Mouse (Mus musculus) embryonic facial prominence, embryonic 15.5 days (tissue): ENCODE measurements at regions not wholly inside any gene's neighbourhood (a gene's known extent, or its start where the extent isn't known, plus 50 kb on each side); places are given as distances from the start of the nearest gene placed in this dataset.

Source experiments
- ATAC-seq: fragments of 200-750 bp; cut with Nextera tagmentation; 2 replicates; pipeline ENCODE4 v1.8.0; 2017; ENCODE audit warnings: low read depth, moderate TSS enrichment; ENCODE audit not compliant: insufficient number of reproducible peaks, low FRiP score, low TSS enrichment
- H3K27ac ChIP-seq: fragments of 300-500 bp; sonication (generic); replicated peaks from 2 replicates; pipeline ENCODE4 v1.5.1; 2015; ENCODE audit warnings: mild to moderate bottlenecking, inconsistent platforms
- H3K27me3 ChIP-seq: fragments of 300-500 bp; sonication (generic); 2 replicates; pipeline ENCODE4 v1.6.1; 2015; ENCODE audit warnings: inconsistent platforms
- H3K36me3 ChIP-seq: fragments of 300-500 bp; sonication (generic); 2 replicates; pipeline ENCODE4 v1.6.1; 2015; ENCODE audit warnings: mild to moderate bottlenecking, inconsistent platforms
- H3K4me1 ChIP-seq: fragments of 300-500 bp; sonication (generic); 2 replicates; pipeline ENCODE4 v1.6.1; 2015; ENCODE audit warnings: inconsistent platforms
- H3K4me2 ChIP-seq: fragments of 300-500 bp; sonication (generic); replicated peaks from 2 replicates; pipeline ENCODE4 v1.6.1; 2015; ENCODE audit warnings: mild to moderate bottlenecking, inconsistent platforms
- H3K4me3 ChIP-seq: fragments of 300-500 bp; sonication (generic); replicated peaks from 2 replicates; pipeline ENCODE4 v1.5.1; 2015; ENCODE audit warnings: mild to moderate bottlenecking, inconsistent platforms
- H3K9ac ChIP-seq: fragments of 300-500 bp; sonication (generic); 2 replicates; pipeline ENCODE4 v1.6.1; 2015; ENCODE audit warnings: inconsistent platforms
- H3K9me3 ChIP-seq: fragments of 300-500 bp; sonication (generic); replicated peaks from 2 replicates; pipeline ENCODE4 v1.6.1; 2016; ENCODE audit warnings: inconsistent platforms
- WGBS: fragments of 180-500 bp; shearing (Covaris S2); methylation state at CpG from one replicate; pipeline ENCODE4 v1.1.7; 2015; 5-methylcytosine and 5-hydroxymethylcytosine counted together

DNA sequence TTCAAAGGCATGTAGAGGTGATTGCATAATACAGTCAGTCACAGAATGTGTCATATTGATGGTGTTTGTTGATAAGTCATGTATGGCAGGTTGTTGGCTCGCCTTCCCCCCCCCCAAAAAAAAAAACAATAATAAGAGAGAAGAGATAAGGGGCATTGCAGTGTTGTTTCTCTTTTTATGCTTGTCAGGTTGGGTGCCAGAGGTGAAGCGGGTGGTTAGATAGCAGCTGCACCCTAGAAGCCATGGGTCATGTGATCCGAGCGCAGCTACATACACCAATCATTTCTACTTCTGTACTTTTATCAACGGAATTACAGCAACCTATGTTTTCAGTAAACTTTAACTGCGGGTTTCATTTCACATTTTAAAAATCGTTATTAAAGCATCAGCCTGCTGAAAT lies 94.5 kb downstream of the 1700020N01Rik start:
- Histone ChIP-seq H3K36me3 (no peaks in the 10 kb centered on the region), H3K4me1 (0 out of 2 replicates have a peak, but pooled peaks cover 5% of the 10 kb centered on the region), H3K4me3 (no peak overlapping the region), H3K9ac (no peak overlapping the region), H3K27ac (no peak overlapping the region), H3K27me3 (no peaks in the 10 kb centered on the region), H3K9me3 (no peaks in the 10 kb centered on the region), H3K4me2 (no peak overlapping the region)
- no peak for ATAC-seq
- WGBS, result 84% methylated on average over 7 of the region's 7 CpGs

DNA sequence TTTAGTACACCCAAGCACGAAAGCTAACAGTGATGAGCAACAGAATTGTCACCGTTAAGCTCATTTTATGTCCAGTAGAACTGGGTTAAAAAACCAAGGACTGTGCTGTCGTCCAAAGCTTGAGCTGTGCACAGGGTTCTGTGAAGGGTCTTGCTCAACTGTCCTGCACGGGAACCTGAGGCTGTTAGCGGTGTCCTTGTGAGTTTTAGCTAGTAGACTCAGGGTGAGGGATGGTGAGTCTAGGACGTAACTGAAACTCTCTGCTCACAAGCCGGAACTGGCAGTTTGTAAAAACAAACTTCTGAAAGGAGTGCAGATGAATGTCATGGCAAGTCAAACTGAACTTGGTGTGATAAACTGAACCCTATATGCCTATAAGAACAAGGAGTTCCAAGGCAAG lies 95.6 kb downstream of the 1700020N01Rik start:
- H3K9me3 ChIP-seq, result no peaks in the 10 kb centered on the region
- H3K4me1 ChIP-seq, result 0 out of 2 replicates have a peak, but pooled peaks cover 5% of the 10 kb centered on the region
- no peak for ATAC-seq
- H3K36me3 ChIP-seq, result no peaks in the 10 kb centered on the region
- no peak overlapping the region for H3K4me3 ChIP-seq
- H3K4me2 ChIP-seq, result no peak overlapping the region
- WGBS, result 77% methylated on average over 7 of the region's 7 CpGs
- no peak overlapping the region for H3K27ac ChIP-seq
- no peaks in the 10 kb centered on the region for H3K27me3 ChIP-seq
- no peak overlapping the region for H3K9ac ChIP-seq

DNA sequence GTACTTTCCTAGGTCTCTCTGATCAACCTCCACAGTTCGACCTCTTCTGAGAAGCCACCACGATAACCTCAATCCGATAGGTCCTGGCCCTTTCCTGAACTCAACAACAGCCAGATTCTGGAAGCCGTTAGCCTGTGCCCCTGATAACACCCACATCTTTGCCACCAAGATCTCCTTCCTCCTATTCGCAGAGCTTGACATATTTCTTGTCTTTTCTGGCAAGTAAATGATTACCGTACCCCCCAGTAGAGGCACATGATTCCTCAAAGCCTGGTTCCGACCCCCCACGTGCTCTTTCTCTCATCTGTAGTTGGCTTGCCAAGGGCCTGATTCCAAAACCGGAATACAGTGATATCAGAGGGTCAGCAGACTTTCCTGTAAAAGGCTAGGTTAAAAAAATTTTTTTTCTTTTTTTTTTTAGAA lies 96.9 kb downstream of the 1700020N01Rik start:
- H3K9me3 ChIP-seq, result no peaks in the 10 kb centered on the region
- no peak overlapping the region for H3K27ac ChIP-seq
- H3K4me2 ChIP-seq, result no peak overlapping the region
- H3K4me3 ChIP-seq, result no peak overlapping the region
- no peaks in the 10 kb centered on the region for H3K36me3 ChIP-seq
- H3K27me3 ChIP-seq, result no peaks in the 10 kb centered on the region
- 0 out of 2 replicates have a peak, but pooled peaks cover 5% of the 10 kb centered on the region for H3K4me1 ChIP-seq
- no peak overlapping the region for H3K9ac ChIP-seq
- 80% methylated on average over 9 of the region's 9 CpGs for WGBS
- no peak for ATAC-seq

DNA sequence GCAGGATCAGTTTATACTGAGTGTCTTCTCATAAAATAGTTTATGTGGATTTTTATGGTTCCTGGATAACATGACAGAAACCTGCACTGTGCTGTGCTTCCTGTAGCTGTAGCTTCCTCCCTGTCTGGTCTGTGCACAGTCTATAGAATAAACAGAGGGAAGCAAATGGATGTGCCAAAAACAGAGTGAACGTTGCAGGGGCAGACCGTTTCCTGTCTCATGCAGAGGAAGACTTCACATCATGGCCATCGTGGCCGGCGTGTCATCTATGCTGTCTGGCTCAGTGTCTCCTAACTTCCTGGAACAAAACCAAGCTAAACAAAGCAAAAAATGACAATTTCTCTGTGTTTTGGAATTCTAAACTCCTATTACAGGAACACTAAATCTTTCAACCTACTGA lies 102.2 kb downstream of the 1700020N01Rik start:
- Histone ChIP-seq H3K4me2 (no peak overlapping the region), H3K4me3 (no peak overlapping the region), H3K27me3 (no peaks in the 10 kb centered on the region), H3K4me1 (no peaks in the 10 kb centered on the region), H3K27ac (no peak overlapping the region), H3K9ac (no peak overlapping the region), H3K36me3 (no peaks in the 10 kb centered on the region), H3K9me3 (no peaks in the 10 kb centered on the region)
- no peak for ATAC-seq
- 52% methylated on average over 5 of the region's 5 CpGs for WGBS

DNA sequence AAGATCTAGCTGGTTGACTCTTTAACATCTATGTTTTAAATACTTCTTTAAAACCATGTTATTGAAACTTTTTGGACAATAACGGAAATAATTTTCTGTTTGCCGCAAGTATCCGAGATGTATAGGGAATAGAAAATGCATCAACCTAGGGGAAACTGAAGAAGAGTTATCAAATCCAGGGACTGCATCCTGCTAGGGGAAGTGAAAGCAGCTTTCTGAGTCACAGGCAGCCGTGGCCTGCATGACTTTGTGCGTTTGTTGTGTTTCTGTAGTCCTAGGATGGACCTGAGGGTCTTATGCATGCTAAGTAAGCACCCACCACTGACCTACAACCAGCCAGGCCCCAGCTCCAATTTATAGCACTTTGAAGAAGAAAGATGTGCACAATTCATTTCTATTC lies 103.7 kb downstream of the 1700020N01Rik start:
- H3K9ac ChIP-seq, result no peak overlapping the region
- H3K27ac ChIP-seq, result no peak overlapping the region
- no peaks in the 10 kb centered on the region for H3K9me3 ChIP-seq
- ATAC-seq, result no peak
- no peak overlapping the region for H3K4me3 ChIP-seq
- WGBS, result 88% methylated on average over 5 of the region's 5 CpGs
- H3K4me2 ChIP-seq, result no peak overlapping the region
- H3K36me3 ChIP-seq, result no peaks in the 10 kb centered on the region
- no peaks in the 10 kb centered on the region for H3K27me3 ChIP-seq
- H3K4me1 ChIP-seq, result no peaks in the 10 kb centered on the region

DNA sequence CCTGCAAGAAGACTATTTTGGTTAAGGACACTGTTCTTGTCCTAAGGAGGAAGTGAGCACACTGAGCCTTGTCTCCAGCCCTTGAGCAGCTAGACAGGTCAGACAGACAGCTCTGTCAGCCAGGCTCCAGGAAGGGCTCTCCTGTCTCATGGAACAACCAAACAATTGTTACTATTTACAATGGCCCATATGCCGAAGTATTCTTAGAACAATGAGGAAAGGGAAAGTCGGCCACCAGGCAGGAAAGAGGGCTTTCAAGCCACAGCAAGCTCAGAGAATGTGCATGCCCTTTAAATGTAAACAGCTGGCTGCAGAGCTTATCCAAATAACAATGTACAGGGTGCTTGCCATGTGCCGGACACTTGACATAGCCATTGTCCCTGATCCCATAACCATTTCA lies 108.6 kb downstream of the 1700020N01Rik start:
- Histone ChIP-seq H3K27ac (no peak overlapping the region), H3K36me3 (no peaks in the 10 kb centered on the region), H3K9ac (no peak overlapping the region), H3K27me3 (no peaks in the 10 kb centered on the region), H3K4me1 (no peaks in the 10 kb centered on the region), H3K9me3 (no peaks in the 10 kb centered on the region), H3K4me3 (no peak overlapping the region), H3K4me2 (no peak overlapping the region)
- 22% methylated on average over 3 of the region's 3 CpGs for WGBS
- ATAC-seq, result no peak

DNA sequence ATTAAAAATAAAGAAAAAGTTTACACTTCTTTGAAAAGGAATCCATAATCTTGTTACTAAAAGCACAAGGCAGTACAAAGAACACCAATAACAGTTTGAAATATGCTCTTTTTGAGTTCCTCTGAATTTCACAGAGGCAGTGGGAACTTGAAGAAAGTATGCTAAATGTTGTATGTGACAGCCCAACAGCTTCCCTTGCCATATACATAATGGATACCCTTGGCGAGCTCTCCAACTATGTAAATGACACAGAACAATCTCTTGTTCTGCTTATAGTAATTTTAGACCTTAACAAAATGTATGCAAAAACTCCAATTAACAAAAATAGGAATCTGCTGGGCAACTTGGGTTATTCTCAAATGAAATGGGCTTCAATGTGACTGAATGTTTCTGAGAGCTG lies 109.2 kb downstream of the 1700020N01Rik start:
- Histone ChIP-seq H3K4me3 (no peak overlapping the region), H3K4me2 (no peak overlapping the region), H3K27me3 (no peaks in the 10 kb centered on the region), H3K9me3 (no peaks in the 10 kb centered on the region), H3K36me3 (no peaks in the 10 kb centered on the region), H3K27ac (no peak overlapping the region), H3K4me1 (no peaks in the 10 kb centered on the region), H3K9ac (no peak overlapping the region)
- no peak for ATAC-seq
- WGBS, result 57% methylated on average over 1 of the region's 1 CpGs

DNA sequence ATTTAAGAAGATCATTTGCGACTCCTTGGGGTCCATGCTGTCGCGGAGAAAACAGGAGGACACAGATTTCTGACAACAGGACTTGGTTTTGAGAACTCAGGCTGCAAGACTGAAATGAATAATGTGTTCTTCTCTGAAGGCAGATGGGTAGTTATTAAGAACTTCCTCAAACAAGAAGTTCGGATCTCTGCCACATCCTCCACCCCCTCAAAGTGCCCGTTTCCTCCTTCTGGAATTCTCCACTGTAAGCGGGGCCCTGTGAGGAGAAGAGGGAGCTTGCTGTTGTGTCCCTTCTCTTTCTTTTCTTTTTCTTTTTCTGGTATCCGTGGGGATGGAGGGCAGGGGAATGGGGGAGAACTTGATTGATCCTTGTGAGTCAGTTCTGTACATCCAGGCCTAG lies 118.9 kb downstream of the 1700020N01Rik start:
- Histone ChIP-seq H3K4me2 (no peak overlapping the region), H3K4me3 (no peak overlapping the region), H3K27ac (no peak overlapping the region), H3K36me3 (no peaks in the 10 kb centered on the region), H3K9ac (no peak overlapping the region), H3K27me3 (no peaks in the 10 kb centered on the region), H3K9me3 (no peaks in the 10 kb centered on the region), H3K4me1 (no peaks in the 10 kb centered on the region)
- ATAC-seq, result no peak
- 75% methylated on average over 7 of the region's 7 CpGs for WGBS

DNA sequence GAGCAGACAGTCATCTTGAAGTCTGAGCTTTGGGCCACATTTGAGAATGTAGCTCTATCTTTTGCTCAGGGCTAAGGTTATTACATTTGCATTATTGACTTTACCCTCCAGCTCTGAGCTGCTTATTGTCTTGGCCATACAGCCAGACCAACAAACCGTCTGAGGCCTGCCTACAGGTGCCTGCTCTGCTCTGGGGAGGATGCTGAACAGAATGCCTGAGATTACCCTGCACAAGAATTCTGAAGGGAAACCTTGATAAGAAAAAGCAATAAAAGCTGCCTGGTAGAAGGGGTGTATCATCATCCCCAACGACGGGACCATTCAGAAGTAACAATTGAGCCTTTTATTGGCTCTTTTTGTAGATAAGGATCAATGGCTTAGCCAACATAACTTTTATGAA lies 119.9 kb downstream of the 1700020N01Rik start:
- Histone ChIP-seq H3K4me2 (no peak overlapping the region), H3K9me3 (no peaks in the 10 kb centered on the region), H3K27ac (no peak overlapping the region), H3K4me3 (no peak overlapping the region), H3K27me3 (no peaks in the 10 kb centered on the region), H3K36me3 (no peaks in the 10 kb centered on the region), H3K9ac (no peak overlapping the region), H3K4me1 (no peaks in the 10 kb centered on the region)
- 59% methylated on average over 3 of the region's 3 CpGs for WGBS
- ATAC-seq, result no peak

DNA sequence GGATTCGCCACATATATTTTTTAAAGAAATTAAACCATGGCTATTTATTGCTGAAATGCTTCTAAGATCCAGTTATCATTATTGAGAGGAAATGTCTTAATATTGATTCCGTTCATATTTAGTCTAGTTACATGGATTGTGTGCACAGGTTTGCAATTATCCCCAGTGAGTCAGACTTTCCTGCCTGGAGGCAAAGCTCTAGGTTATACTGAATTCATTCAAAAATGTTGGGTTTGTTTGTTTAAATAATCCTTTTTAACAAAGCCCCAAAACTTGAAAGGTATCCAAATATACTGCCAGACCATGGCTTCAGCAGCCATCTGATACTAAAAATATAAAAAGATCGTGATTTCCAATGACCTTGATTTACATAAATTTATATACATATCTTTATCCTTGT lies 122.5 kb downstream of the 1700020N01Rik start:
- no peaks in the 10 kb centered on the region for H3K9me3 ChIP-seq
- H3K36me3 ChIP-seq, result no peaks in the 10 kb centered on the region
- no peak for ATAC-seq
- WGBS, result 80% methylated on average over 3 of the region's 3 CpGs
- no peaks in the 10 kb centered on the region for H3K4me1 ChIP-seq
- H3K27me3 ChIP-seq, result no peaks in the 10 kb centered on the region
- no peak overlapping the region for H3K9ac ChIP-seq
- H3K4me3 ChIP-seq, result no peak overlapping the region
- H3K4me2 ChIP-seq, result no peak overlapping the region
- no peak overlapping the region for H3K27ac ChIP-seq

DNA sequence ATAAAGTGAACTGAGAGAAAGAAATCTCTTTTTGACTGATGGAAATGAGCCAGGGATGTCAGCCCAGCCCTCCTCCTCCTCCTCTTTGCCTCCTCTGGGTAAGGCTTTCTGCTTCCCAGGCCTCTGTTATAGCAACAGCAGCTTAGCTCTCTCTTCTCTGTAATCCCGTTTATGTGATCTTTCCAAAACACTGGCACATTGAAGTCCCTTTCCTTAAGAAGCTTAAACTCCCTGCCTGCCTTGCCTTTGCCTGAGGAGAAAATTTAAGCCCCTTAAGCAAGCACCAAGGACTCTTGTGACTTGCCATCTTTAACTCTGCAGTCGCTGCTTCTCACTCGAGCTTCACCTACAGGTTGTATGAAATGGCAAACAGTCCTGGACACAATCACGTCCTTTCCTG lies 125.2 kb downstream of the 1700020N01Rik start:
- H3K4me1 ChIP-seq, result no peaks in the 10 kb centered on the region
- H3K4me3 ChIP-seq, result no peak overlapping the region
- H3K9me3 ChIP-seq, result no peaks in the 10 kb centered on the region
- WGBS, result 44% methylated on average over 4 of the region's 4 CpGs
- no peak overlapping the region for H3K27ac ChIP-seq
- no peak for ATAC-seq
- no peaks in the 10 kb centered on the region for H3K27me3 ChIP-seq
- H3K4me2 ChIP-seq, result no peak overlapping the region
- H3K9ac ChIP-seq, result no peak overlapping the region
- no peaks in the 10 kb centered on the region for H3K36me3 ChIP-seq

DNA sequence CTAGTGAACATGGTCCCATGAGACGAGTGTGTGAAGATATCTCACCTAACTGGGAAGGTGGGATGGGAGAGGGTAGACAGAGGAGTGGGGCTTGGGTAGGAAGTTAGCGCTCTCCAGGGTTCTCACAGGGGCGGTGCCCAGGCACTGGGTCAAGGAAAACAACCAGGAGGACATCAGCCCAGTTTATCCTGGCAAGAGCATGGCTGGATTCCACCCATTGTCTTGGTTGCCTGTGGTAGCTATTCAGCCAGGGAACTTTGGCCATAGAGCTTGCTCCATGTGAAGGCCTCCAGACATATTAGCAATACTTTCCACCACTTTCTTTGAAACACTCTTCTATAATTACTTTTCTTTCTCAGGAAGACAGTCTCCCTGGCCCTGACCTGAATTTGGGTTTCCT lies 131.4 kb downstream of the 1700020N01Rik start:
- no peak overlapping the region for H3K4me2 ChIP-seq
- ATAC-seq, result no peak
- H3K4me3 ChIP-seq, result no peak overlapping the region
- no peaks in the 10 kb centered on the region for H3K36me3 ChIP-seq
- H3K9me3 ChIP-seq, result no peaks in the 10 kb centered on the region
- H3K27me3 ChIP-seq, result no peaks in the 10 kb centered on the region
- no peak overlapping the region for H3K9ac ChIP-seq
- no peaks in the 10 kb centered on the region for H3K4me1 ChIP-seq
- no peak overlapping the region for H3K27ac ChIP-seq
- 88% methylated on average over 3 of the region's 3 CpGs for WGBS
